Mouse (Mus musculus): Measurements from ENCODE around the gene Mllt3. TPM values are rescaled to one million over a fixed set of nuclear protein-coding genes. Genes with fewer than 3 reads are reported as not detected.

Gene Mllt3
- polyA plus RNA-seq, 1 experiment from 2014 or later: 33.4 TPM

GRCm38 (mm10) chr4:87785132-87786074 lies 247.8 kb downstream of the Mllt3 start:
- peak; percentile 84 for ATAC-seq (ENCODE audit: low FRiP score, low TSS enrichment)
- Histone ChIP-seq H3K9me3 (ENCODE audit: control insufficient read depth, low read length) (no peaks in the 10 kb centered on the region), H3K36me3 (ENCODE audit: control insufficient read depth, insufficient read depth, low read length) (peaks cover 18% of the 10 kb centered on the region; the same call in 1 of the 2 replicates), H3K4me3 (ENCODE audit: low read length) (no peak overlapping the region), H3K27me3 (ENCODE audit: control insufficient read depth, insufficient read depth, low read length) (no peaks in the 10 kb centered on the region), H3K4me2 (replicated peaks; ENCODE audit: low read depth, low read length) (peak overlapping the region; percentile 22; the same call in 1 of the 2 replicates), H3K27ac (ENCODE audit: low read depth, low read length) (no peak overlapping the region), H3K4me1 (ENCODE audit: control insufficient read depth, insufficient read depth, low read length) (peaks cover 4% of the 10 kb centered on the region; the same call in 1 of the 2 replicates), H3K9ac (ENCODE audit: low read depth, low read length) (no peak overlapping the region)
- 9% methylated on average over 12 of the region's 12 CpGs for WGBS

DNA sequence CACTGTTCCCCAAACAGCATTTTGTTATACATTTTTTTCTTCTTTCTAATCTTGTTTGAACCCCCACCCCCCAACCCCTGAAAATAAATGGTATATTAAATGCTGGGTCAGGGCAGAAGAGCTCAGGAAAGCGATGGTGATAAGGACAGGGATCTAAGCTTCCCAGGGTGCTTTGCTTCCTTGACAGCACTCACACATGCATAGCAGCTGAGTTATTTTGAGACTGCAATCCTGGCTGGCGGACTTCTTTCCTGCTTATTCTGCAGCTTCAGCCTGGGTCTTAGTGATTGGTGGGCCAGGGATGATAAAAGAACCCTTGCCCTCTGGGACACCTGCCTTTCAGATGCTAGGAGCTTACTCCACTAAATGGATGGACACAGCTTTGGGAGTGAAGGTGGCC lies 249.4 kb downstream of the Mllt3 start:
- Histone ChIP-seq H3K4me3 (ENCODE audit: low read length) (no peak overlapping the region), H3K36me3 (ENCODE audit: control insufficient read depth, insufficient read depth, low read length) (peaks cover 9% of the 10 kb centered on the region; the same call in 1 of the 2 replicates), H3K27ac (ENCODE audit: low read depth, low read length) (no peak overlapping the region), H3K27me3 (ENCODE audit: control insufficient read depth, insufficient read depth, low read length) (no peaks in the 10 kb centered on the region), H3K9ac (ENCODE audit: low read depth, low read length) (no peak overlapping the region), H3K4me1 (ENCODE audit: control insufficient read depth, insufficient read depth, low read length) (peaks cover 4% of the 10 kb centered on the region; the same call in 1 of the 2 replicates), H3K4me2 (replicated peaks; ENCODE audit: low read depth, low read length) (no peak overlapping the region), H3K9me3 (ENCODE audit: control insufficient read depth, low read length) (no peaks in the 10 kb centered on the region)
- 88% methylated on average over 2 of the region's 2 CpGs for WGBS
- ATAC-seq (ENCODE audit: low FRiP score, low TSS enrichment): no peak

DNA sequence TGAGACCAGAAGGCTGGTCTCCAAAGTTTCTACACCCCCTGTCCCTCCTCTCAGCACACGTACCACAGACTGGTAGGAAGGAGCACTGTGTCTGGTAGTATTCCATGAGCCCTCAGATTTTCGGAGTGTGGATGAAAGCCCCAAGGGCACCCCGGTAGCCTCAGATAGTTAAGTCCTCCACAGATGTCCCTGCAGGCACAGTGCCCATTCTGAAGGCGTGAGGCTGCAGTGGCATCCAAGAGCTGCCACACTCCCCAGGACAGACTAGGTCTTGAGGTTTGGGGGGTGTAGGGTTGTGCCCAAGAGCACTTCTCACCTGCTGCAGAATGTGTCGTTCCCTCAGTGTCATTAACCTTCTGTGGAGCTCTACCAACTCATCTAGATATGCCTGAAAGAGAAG lies 251.2 kb downstream of the Mllt3 start:
- H3K27ac ChIP-seq (ENCODE audit: low read depth, low read length): no peak overlapping the region
- H3K4me2 ChIP-seq (replicated peaks; ENCODE audit: low read depth, low read length): no peak overlapping the region
- no peaks in the 10 kb centered on the region for H3K27me3 ChIP-seq (ENCODE audit: control insufficient read depth, insufficient read depth, low read length)
- no peaks in the 10 kb centered on the region for H3K9me3 ChIP-seq (ENCODE audit: control insufficient read depth, low read length)
- H3K4me1 ChIP-seq (ENCODE audit: control insufficient read depth, insufficient read depth, low read length): peaks cover 4% of the 10 kb centered on the region; the same call in 1 of the 2 replicates
- H3K9ac ChIP-seq (ENCODE audit: low read depth, low read length): no peak overlapping the region
- 93% methylated on average over 5 of the region's 5 CpGs for WGBS
- ATAC-seq (ENCODE audit: low FRiP score, low TSS enrichment): no peak
- H3K36me3 ChIP-seq (ENCODE audit: control insufficient read depth, insufficient read depth, low read length): peaks cover 6% of the 10 kb centered on the region; the same call in 1 of the 2 replicates
- H3K4me3 ChIP-seq (ENCODE audit: low read length): no peak overlapping the region

DNA sequence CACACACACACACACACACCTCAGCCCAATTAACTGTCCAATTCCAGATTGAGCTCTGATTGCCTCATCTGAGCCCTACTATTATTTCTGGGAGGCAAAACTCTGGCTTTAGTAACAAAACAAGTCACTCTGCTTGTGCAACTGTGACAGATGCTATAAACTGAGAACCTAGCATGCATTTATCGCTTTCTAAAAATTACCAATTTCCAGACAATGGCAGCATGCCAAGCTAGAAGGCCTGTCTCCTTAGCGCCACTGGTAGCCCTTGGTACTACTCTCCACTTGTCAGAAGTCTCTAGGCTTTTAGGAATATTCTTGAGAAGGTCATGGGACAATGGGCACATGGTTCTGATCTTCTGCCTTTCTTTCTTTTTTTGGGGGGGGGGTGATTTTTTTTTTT lies 257.4 kb downstream of the Mllt3 start:
- H3K4me2 ChIP-seq (replicated peaks; ENCODE audit: low read depth, low read length): no peak overlapping the region
- H3K9me3 ChIP-seq (ENCODE audit: control insufficient read depth, low read length): no peaks in the 10 kb centered on the region
- H3K9ac ChIP-seq (ENCODE audit: low read depth, low read length): no peak overlapping the region
- peaks cover 8% of the 10 kb centered on the region; the same call in 1 of the 2 replicates for H3K36me3 ChIP-seq (ENCODE audit: control insufficient read depth, insufficient read depth, low read length)
- ATAC-seq (ENCODE audit: low FRiP score, low TSS enrichment): no peak
- 92% methylated on average over 2 of the region's 2 CpGs for WGBS
- no peak overlapping the region for H3K4me3 ChIP-seq (ENCODE audit: low read length)
- no peak overlapping the region for H3K27ac ChIP-seq (ENCODE audit: low read depth, low read length)
- no peaks in the 10 kb centered on the region for H3K4me1 ChIP-seq (ENCODE audit: control insufficient read depth, insufficient read depth, low read length)
- H3K27me3 ChIP-seq (ENCODE audit: control insufficient read depth, insufficient read depth, low read length): no peaks in the 10 kb centered on the region

DNA sequence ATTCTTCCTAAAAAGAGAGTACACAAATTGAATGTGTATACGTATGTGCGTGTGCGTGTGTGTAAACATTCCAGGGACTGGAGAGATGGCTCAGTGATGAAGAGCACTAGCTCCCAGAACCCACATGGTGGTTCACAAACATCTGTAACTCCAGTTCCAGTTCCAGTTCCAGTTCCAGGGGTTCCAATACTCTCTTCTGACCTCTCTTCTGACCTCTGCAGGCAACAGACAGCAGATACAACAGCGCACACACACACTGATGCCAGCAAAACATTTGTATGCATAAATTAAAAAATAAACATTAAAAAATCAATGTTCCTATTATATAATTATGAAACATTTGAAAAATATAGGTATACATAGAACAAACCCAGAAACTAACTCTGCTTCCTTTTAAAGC lies 258.6 kb downstream of the Mllt3 start:
- Histone ChIP-seq H3K4me3 (ENCODE audit: low read length) (no peak overlapping the region), H3K9ac (ENCODE audit: low read depth, low read length) (no peak overlapping the region), H3K4me2 (replicated peaks; ENCODE audit: low read depth, low read length) (no peak overlapping the region), H3K27me3 (ENCODE audit: control insufficient read depth, insufficient read depth, low read length) (no peaks in the 10 kb centered on the region), H3K4me1 (ENCODE audit: control insufficient read depth, insufficient read depth, low read length) (no peaks in the 10 kb centered on the region), H3K27ac (ENCODE audit: low read depth, low read length) (no peak overlapping the region), H3K36me3 (ENCODE audit: control insufficient read depth, insufficient read depth, low read length) (peaks cover 8% of the 10 kb centered on the region; the same call in 1 of the 2 replicates), H3K9me3 (ENCODE audit: control insufficient read depth, low read length) (no peaks in the 10 kb centered on the region)
- 89% methylated on average over 4 of the region's 4 CpGs for WGBS
- ATAC-seq (ENCODE audit: low FRiP score, low TSS enrichment): no peak

DNA sequence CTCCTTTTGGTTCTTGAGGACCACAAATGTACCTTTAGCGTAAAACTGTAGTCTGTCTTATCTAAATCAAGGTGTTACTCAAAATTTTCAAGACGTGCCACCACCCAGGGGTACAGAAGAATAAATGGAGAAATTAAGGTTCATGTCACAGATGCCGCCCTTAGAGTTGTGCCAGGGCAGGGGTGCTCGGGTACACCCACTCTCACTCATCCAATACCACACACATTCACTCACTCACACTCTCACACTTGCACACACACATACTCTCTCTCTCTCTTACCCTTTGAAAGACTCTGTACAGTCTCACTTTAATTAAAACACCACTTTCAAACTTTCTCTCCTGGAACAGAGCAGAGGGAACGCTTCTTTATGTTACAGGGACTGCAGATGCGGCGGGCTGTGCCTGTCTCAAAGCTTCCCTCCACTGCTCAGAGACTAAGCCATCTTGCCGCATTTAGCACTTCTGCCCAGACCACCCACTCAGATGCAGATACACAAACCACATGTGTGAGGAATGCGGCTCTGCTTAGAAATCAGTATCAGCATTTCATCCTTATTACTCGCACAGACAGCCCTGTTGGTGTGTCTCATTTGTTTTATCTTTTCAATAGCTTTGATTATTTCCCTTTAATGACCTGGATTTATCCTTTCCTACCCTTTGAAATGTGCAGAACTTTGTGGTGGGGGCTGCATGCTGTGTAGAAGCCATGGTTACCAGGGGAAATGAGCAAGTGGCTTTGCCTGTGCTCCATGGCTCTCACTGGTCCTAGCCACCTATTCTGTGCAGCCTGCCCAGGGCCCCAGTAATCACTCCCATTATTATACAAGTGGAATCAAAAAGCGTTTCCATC lies 265.2 kb downstream of the Mllt3 start:
- no peaks in the 10 kb centered on the region for H3K27me3 ChIP-seq (ENCODE audit: control insufficient read depth, insufficient read depth, low read length)
- no peak overlapping the region for H3K27ac ChIP-seq (ENCODE audit: low read depth, low read length)
- no peak overlapping the region for H3K4me2 ChIP-seq (replicated peaks; ENCODE audit: low read depth, low read length)
- peaks cover under 1% of the 10 kb centered on the region; the same call in 1 of the 2 replicates for H3K36me3 ChIP-seq (ENCODE audit: control insufficient read depth, insufficient read depth, low read length)
- 46% methylated on average over 11 of the region's 11 CpGs for WGBS
- H3K4me1 ChIP-seq (ENCODE audit: control insufficient read depth, insufficient read depth, low read length): 0 out of 2 replicates have a peak, but pooled peaks cover 4% of the 10 kb centered on the region
- H3K4me3 ChIP-seq (ENCODE audit: low read length): no peak overlapping the region
- no peak for ATAC-seq (ENCODE audit: low FRiP score, low TSS enrichment)
- no peak overlapping the region for H3K9ac ChIP-seq (ENCODE audit: low read depth, low read length)
- no peaks in the 10 kb centered on the region for H3K9me3 ChIP-seq (ENCODE audit: control insufficient read depth, low read length)

GRCm38 (mm10) chr4:87765729-87766128 lies 267.4 kb downstream of the Mllt3 start:
- Histone ChIP-seq H3K9me3 (ENCODE audit: control insufficient read depth, low read length) (no peaks in the 10 kb centered on the region), H3K27ac (ENCODE audit: low read depth, low read length) (no peak overlapping the region), H3K27me3 (ENCODE audit: control insufficient read depth, insufficient read depth, low read length) (no peaks in the 10 kb centered on the region), H3K36me3 (ENCODE audit: control insufficient read depth, insufficient read depth, low read length) (no peaks in the 10 kb centered on the region), H3K9ac (ENCODE audit: low read depth, low read length) (no peak overlapping the region), H3K4me2 (replicated peaks; ENCODE audit: low read depth, low read length) (no peak overlapping the region), H3K4me3 (ENCODE audit: low read length) (no peak overlapping the region), H3K4me1 (ENCODE audit: control insufficient read depth, insufficient read depth, low read length) (0 out of 2 replicates have a peak, but pooled peaks cover 4% of the 10 kb centered on the region)
- ATAC-seq (ENCODE audit: low FRiP score, low TSS enrichment): no peak
- WGBS: 45% methylated on average over 3 of the region's 3 CpGs

- Histone ChIP-seq H3K9ac (ENCODE audit: low read depth, low read length) (no peak overlapping the region), H3K4me1 (ENCODE audit: control insufficient read depth, insufficient read depth, low read length) (no peaks in the 10 kb centered on the region), H3K36me3 (ENCODE audit: control insufficient read depth, insufficient read depth, low read length) (no peaks in the 10 kb centered on the region), H3K4me2 (replicated peaks; ENCODE audit: low read depth, low read length) (no peak overlapping the region), H3K9me3 (ENCODE audit: control insufficient read depth, low read length) (no peaks in the 10 kb centered on the region), H3K4me3 (ENCODE audit: low read length) (no peak overlapping the region), H3K27ac (ENCODE audit: low read depth, low read length) (no peak overlapping the region), H3K27me3 (ENCODE audit: control insufficient read depth, insufficient read depth, low read length) (no peaks in the 10 kb centered on the region)
- 93% methylated on average over 2 of the region's 2 CpGs for WGBS
- no peak for ATAC-seq (ENCODE audit: low FRiP score, low TSS enrichment)
These were observed 272.1 kb downstream of the Mllt3 start for GRCm38 (mm10) chr4:87761075-87761474.
